Mouse (Mus musculus) layer of hippocampus, postnatal 36 days (tissue): ENCODE measurements around the gene Ceacam14. TPM values are rescaled to one million over a fixed set of nuclear protein-coding genes. Genes with fewer than 3 reads are reported as not detected.

Experiments
- DNase-seq, 2 experiments: peaks; one replicate each; pipeline ENCODE4 v3.0.0; 2022
- total RNA-seq, 2 experiments: library from RNA; stranded (reverse); gene quantifications; 2 replicates each; pipeline ENCODE4 v1.2.3; 2021

Ceacam14 gene
- not detected for total RNA-seq

DNA sequence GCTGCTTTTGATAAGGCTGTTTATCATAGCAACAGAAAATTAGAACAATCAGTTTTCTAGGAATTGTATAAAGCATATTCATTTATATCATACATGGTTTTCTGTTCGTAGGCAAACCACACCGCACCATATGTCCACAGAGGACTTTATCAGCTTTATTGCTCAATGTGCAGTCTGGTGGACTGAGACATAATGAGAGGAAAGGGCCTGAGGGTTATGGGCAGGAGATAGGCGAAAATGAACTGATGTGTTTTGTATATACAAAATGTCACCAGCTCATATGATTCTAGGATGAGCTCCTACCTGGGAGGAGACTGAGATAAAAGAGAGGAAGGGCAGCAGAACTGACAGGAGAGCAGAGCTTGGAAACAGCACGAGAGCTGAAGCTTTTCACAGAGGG, at the start of gene Ceacam14:
Ceacam14 (plus strand) TSS at position 301 of the 400 bp plus-strand sequence.
- no peak for DNase-seq

Other genes starting within 250 kb of the Ceacam14 start
- gene Ceacam5, start 99.4 kb upstream of the Ceacam14 start, total RNA-seq: not detected
- not detected for gene Gm5155, start 59.1 kb downstream of the Ceacam14 start, total RNA-seq
- not detected for gene Ceacam11, start 159.5 kb downstream of the Ceacam14 start, total RNA-seq
- gene Ceacam13, start 197.3 kb downstream of the Ceacam14 start, total RNA-seq: not detected